Mouse (Mus musculus): ENCODE measurements around the gene Rufy3. TPM values are rescaled to one million over a fixed set of nuclear protein-coding genes. Genes with fewer than 3 reads are reported as not detected.

The Rufy3 gene
- polyA plus RNA-seq, 1 experiment from 2014 or later, result 20.9 TPM

DNA sequence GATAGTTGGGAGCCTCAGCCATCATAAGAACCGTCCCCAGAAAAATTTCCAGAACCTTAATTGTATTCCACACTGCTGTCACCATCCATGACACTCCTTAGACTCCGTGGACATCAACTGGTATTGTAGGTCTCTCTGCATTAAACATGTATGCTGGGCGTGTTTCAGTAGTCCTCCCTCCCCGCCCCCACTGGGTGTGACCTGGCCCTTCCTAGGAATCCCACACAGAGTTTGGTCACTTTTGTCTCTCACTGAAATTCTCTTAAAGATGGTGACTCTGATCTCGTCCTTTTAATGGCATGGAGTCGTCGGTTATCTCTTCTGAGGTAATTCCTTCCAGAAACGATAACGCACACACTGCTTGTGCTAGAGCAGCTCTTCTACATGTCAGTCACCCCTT lies 118.9 kb downstream of the Rufy3 start:
- WGBS, result 71% methylated on average over 9 of the region's 9 CpGs
- H3K4me1 ChIP-seq (replicated peaks), result no peaks in the 10 kb centered on the region
- H3K27me3 ChIP-seq (replicated peaks), result no peaks in the 10 kb centered on the region
- H3K9ac ChIP-seq, result no peak overlapping the region
- no peak for ATAC-seq
- H3K27ac ChIP-seq, result no peak overlapping the region
- no peaks in the 10 kb centered on the region for H3K36me3 ChIP-seq
- H3K4me2 ChIP-seq (replicated peaks), result no peak overlapping the region
- H3K9me3 ChIP-seq, result no peaks in the 10 kb centered on the region
- no peak overlapping the region for H3K4me3 ChIP-seq (replicated peaks)

DNA sequence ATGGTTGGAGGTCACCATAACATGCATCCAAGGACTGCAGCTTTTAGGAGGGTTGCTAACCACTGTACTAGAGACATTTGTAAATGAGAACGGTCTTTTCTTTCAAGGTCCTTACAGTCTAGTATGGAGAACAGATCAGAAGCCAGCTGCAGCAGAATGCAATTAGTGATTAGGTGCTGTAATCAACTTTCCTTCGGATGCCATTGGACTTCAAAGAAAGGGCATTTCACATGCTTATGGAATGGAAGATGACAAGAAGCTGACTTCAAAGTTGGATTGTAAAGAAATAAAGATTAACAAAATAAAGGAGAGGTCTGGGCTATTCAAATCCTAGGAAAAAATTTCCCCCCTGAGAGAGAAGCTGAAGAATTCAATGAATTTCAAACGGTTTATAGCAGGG lies 119.4 kb downstream of the Rufy3 start:
- Histone ChIP-seq H3K4me1 (replicated peaks) (no peaks in the 10 kb centered on the region), H3K27me3 (replicated peaks) (no peaks in the 10 kb centered on the region), H3K4me2 (replicated peaks) (no peak overlapping the region), H3K4me3 (replicated peaks) (no peak overlapping the region), H3K9me3 (no peaks in the 10 kb centered on the region), H3K9ac (no peak overlapping the region), H3K36me3 (no peaks in the 10 kb centered on the region), H3K27ac (no peak overlapping the region)
- no peak for ATAC-seq
- 7% methylated on average over 3 of the region's 3 CpGs for WGBS

DNA sequence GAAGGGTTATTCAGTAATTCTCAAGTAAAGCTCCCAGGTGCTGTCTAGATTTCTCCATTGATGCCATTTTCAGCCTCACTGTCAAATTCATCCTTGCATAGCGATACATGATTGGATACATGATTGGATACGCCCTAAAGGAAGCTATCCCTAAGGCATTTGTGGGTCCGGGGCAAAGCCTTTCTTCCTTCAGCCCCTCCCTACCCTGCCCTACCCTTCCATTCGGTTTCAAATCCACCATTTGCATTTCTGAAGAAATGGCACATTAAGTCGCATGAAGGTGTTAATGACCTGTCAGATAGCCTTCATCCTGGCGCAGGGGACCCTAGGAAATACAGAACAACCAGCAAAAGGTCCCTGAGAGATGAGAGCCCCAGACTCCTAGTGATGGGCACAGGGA lies 120.5 kb downstream of the Rufy3 start:
- 20% methylated on average over 6 of the region's 6 CpGs for WGBS
- Histone ChIP-seq H3K27me3 (replicated peaks) (no peaks in the 10 kb centered on the region), H3K4me1 (replicated peaks) (no peaks in the 10 kb centered on the region), H3K4me2 (replicated peaks) (no peak overlapping the region), H3K36me3 (no peaks in the 10 kb centered on the region), H3K4me3 (replicated peaks) (no peak overlapping the region), H3K27ac (no peak overlapping the region), H3K9me3 (no peaks in the 10 kb centered on the region), H3K9ac (no peak overlapping the region)
- no peak for ATAC-seq

DNA sequence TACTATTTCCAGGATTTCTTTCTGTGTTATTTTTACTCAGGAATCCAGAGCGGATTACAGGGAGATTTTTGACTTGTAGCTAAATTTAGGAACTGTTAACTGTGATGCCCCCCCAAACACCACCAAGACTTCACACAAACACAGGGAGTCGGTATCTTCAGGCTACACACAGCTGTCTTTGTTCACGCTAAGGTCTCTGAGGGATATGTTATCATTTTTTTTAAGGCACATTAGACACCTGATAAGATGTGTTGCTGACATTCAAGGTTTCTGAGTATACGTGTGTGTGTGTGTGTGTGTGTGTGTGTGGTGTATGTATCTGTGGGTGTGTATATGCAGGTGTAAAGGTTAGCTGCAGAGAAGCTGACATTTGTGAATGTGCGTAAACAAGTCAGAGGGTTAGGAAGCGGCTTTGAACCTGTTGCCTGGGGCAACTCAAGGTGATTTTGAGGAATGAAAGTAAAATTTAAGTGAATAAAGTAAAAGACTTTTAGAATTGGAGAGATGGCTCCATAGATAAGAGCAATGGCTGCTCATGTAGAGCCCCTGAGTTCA lies 121.0 kb downstream of the Rufy3 start:
- Histone ChIP-seq H3K4me1 (replicated peaks) (0 out of 2 replicates have a peak, but pooled peaks cover 3% of the 10 kb centered on the region), H3K27me3 (replicated peaks) (no peaks in the 10 kb centered on the region), H3K4me2 (replicated peaks) (no peak overlapping the region), H3K9me3 (no peaks in the 10 kb centered on the region), H3K36me3 (no peaks in the 10 kb centered on the region), H3K4me3 (replicated peaks) (no peak overlapping the region), H3K9ac (no peak overlapping the region), H3K27ac (no peak overlapping the region)
- ATAC-seq, result no peak
- 57% methylated on average over 6 of the region's 6 CpGs for WGBS

DNA sequence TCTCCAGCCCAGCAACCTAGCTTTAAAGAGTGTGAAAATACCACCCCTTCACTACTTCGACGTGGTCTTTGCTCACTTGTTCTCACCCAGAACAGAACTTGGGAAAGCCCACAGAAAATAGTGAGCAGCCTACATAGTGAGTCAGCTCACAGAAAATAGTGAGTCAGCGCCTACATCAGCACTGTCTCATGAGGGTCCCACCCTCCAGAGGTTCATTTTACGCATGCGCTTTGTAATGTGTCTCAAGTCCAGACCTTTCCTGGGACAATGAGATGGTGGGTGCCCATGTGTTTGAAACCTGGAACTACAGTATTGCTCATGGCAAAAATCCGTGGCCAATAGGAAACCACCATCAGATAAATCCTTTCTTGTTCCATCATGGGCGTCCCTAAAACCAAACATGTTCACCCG lies 123.2 kb downstream of the Rufy3 start:
- ATAC-seq, result no peak
- H3K4me3 ChIP-seq (replicated peaks), result no peak overlapping the region
- H3K9me3 ChIP-seq, result no peaks in the 10 kb centered on the region
- H3K4me1 ChIP-seq (replicated peaks), result 0 out of 2 replicates have a peak, but pooled peaks cover 3% of the 10 kb centered on the region
- H3K4me2 ChIP-seq (replicated peaks), result no peak overlapping the region
- H3K9ac ChIP-seq, result no peak overlapping the region
- no peaks in the 10 kb centered on the region for H3K27me3 ChIP-seq (replicated peaks)
- 83% methylated on average over 8 of the region's 8 CpGs for WGBS
- H3K36me3 ChIP-seq, result no peaks in the 10 kb centered on the region
- no peak overlapping the region for H3K27ac ChIP-seq

DNA sequence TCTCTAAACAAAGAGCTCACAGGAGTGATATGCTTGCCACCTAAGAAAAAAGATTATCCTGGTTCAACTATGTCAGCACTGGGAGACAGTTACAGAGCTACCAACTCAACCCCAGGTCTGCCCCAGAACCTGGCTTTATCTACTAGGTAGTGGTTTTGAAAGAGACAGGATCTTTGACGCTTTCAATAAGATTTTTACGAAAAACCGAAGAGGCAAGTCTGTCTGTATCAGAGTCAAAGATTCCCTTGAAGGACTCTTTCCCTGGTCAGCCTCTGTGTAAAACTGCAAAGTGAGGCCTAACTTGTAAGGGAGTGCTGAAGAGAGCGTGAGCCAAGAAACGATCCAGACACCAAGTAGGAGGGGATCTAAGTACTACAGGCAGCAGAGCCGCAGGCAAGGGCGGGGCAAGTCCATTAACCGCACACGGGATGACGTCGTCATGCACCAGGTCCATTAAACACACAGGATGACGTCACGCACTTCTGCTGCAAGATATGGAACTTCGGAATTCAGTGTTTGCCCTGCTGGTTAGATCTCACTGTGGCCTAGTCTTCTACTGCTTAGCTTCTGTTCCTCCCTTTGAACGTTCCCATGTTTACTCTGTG lies 123.8 kb downstream of the Rufy3 start:
- ATAC-seq, result peak; percentile 53
- no peaks in the 10 kb centered on the region for H3K27me3 ChIP-seq (replicated peaks)
- H3K36me3 ChIP-seq, result no peaks in the 10 kb centered on the region
- H3K27ac ChIP-seq, result no peak overlapping the region
- no peaks in the 10 kb centered on the region for H3K9me3 ChIP-seq
- H3K4me2 ChIP-seq (replicated peaks), result no peak overlapping the region
- 57% methylated on average over 15 of the region's 15 CpGs for WGBS
- H3K9ac ChIP-seq, result no peak overlapping the region
- H3K4me3 ChIP-seq (replicated peaks), result no peak overlapping the region
- H3K4me1 ChIP-seq (replicated peaks), result 0 out of 2 replicates have a peak, but pooled peaks cover 3% of the 10 kb centered on the region

DNA sequence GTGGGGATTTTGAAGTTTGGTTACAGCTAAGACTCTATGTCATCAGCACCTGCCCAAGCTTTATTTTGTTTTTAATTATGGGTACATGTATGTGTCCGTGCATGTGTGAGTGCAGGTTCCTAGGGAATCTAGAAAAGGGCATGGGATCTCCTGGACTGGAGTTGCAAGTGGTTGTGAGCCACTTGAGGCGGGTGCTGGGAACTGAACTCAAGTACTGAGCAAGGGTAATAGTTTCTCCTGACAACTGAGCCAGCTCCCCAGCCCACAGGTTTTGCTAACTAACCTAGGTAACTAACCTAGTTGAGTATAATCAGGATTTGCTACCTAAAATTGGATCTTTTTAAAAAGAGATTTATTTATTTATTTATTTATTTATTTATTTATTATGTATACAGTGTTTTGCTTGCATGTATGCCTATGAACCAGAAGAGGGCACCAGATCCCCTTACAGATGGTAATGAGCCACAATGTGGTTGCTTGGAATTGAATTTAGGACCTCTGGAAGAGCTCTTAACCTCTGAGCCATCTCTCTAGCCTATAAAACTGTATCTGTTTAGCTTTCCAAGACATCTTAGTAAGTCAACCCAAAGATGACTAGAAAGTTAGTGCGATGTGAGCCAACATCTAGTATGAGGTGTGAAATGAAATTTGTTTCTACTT lies 124.6 kb downstream of the Rufy3 start:
- H3K9me3 ChIP-seq, result no peaks in the 10 kb centered on the region
- no peak overlapping the region for H3K27ac ChIP-seq
- no peaks in the 10 kb centered on the region for H3K27me3 ChIP-seq (replicated peaks)
- H3K36me3 ChIP-seq, result no peaks in the 10 kb centered on the region
- WGBS, result 79% methylated on average over 3 of the region's 3 CpGs
- H3K4me1 ChIP-seq (replicated peaks), result 0 out of 2 replicates have a peak, but pooled peaks cover 3% of the 10 kb centered on the region
- H3K9ac ChIP-seq, result no peak overlapping the region
- no peak overlapping the region for H3K4me3 ChIP-seq (replicated peaks)
- peak; percentile 8; the same call in 1 of the 2 replicates for ATAC-seq
- H3K4me2 ChIP-seq (replicated peaks), result no peak overlapping the region

DNA sequence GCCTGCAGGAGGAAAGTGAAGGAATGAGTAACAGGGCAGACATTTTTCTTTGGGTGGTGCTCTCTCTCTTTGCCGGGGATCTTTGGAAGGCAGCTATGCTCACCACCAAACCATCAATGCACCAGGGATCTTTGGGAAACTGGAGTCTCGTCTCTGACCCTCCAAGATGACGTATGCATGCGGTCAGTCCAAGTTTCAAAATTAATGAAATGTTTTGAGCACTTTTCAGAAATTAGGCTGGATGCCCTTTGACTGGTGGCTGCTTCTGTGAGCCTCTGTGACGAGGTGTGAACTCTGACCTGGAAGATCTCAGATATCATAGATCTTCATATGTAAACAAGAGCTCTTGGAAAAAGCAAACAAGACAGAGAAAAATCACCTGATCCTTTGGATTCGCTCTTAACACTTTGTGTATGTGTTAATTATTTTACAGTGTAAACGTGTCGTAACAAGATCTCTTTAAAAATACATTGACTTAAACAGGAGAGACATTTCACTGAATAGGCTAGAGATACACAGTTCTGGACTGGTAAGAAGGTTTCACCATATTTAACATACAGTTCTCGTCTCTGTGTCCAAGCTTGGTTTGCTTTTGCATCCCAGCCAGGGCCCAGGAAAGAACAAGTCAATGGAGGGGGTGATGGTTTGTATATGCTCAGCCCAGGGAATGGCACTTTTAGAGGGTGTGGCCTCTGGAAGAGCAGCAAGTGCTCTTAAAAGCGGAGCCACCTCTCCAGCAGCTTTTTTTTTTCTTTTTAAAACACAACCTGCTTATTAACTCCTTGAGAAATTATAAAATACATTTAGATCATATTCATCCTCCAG lies 126.1 kb downstream of the Rufy3 start:
- ATAC-seq, result 0 out of 2 replicates have a peak, but pooled peaks have one; percentile 14
- Histone ChIP-seq H3K4me3 (replicated peaks) (no peak overlapping the region), H3K4me2 (replicated peaks) (no peak overlapping the region), H3K9me3 (no peaks in the 10 kb centered on the region), H3K9ac (no peak overlapping the region), H3K27me3 (replicated peaks) (no peaks in the 10 kb centered on the region), H3K27ac (no peak overlapping the region), H3K36me3 (no peaks in the 10 kb centered on the region), H3K4me1 (replicated peaks) (0 out of 2 replicates have a peak, but pooled peaks cover 3% of the 10 kb centered on the region)
- WGBS, result 29% methylated on average over 10 of the region's 10 CpGs

DNA sequence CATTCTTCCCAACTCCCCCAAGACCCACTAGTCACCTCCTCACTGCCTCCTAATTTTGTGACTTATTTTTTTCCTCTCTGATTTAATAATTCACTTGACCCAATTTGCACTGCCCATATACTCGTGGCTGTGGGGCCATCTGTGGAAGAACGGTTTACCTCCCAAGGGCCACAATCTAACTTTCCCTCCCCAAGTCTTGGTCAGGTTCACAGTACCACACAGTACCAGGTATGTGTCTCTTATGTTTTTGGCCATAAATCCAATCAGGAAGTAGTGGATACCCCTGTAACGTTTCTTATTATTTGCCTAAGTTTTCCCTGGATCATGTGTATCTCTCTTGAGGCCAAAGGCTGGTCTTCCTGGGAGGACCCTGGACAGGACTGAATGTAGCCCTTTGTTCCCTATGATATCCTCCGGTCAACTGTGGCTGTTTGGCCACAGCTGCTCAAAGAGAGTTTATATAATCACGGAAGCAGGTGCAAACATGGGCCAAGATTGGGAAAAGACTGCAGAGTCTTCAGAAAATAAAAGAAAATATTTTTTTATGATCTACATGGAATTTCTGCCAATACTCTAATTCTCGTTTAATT lies 126.8 kb downstream of the Rufy3 start:
- 53% methylated on average over 6 of the region's 6 CpGs for WGBS
- no peak overlapping the region for H3K4me2 ChIP-seq (replicated peaks)
- H3K4me1 ChIP-seq (replicated peaks), result 0 out of 2 replicates have a peak, but pooled peaks cover 3% of the 10 kb centered on the region
- H3K9me3 ChIP-seq, result no peaks in the 10 kb centered on the region
- H3K27ac ChIP-seq, result no peak overlapping the region
- no peaks in the 10 kb centered on the region for H3K27me3 ChIP-seq (replicated peaks)
- H3K9ac ChIP-seq, result no peak overlapping the region
- no peak for ATAC-seq
- no peak overlapping the region for H3K4me3 ChIP-seq (replicated peaks)
- no peaks in the 10 kb centered on the region for H3K36me3 ChIP-seq

DNA sequence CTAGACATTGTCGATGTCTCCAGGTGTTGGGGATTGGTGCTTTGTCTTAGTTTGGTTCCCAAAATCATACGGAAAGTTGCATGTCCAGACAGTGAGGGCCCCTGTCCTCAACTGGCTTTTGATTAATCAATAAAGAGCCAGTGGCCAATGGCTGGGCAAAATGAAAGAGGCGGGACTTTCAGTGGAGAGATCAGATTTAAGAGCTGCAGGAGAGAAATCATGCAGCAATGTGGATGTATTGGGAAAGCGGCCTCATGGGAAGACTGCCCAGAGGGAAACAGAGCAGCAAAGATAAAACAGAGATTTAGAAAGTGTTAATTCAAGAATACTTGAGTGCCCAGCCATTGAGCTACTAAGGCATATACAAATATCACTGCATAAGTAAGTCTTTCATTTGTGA lies 127.7 kb downstream of the Rufy3 start:
- 94% methylated on average over 4 of the region's 4 CpGs for WGBS
- H3K4me3 ChIP-seq (replicated peaks), result no peak overlapping the region
- H3K27me3 ChIP-seq (replicated peaks), result no peaks in the 10 kb centered on the region
- ATAC-seq, result no peak
- no peak overlapping the region for H3K9ac ChIP-seq
- 0 out of 2 replicates have a peak, but pooled peaks cover 3% of the 10 kb centered on the region for H3K4me1 ChIP-seq (replicated peaks)
- H3K4me2 ChIP-seq (replicated peaks), result no peak overlapping the region
- H3K36me3 ChIP-seq, result no peaks in the 10 kb centered on the region
- H3K9me3 ChIP-seq, result no peaks in the 10 kb centered on the region
- no peak overlapping the region for H3K27ac ChIP-seq

DNA sequence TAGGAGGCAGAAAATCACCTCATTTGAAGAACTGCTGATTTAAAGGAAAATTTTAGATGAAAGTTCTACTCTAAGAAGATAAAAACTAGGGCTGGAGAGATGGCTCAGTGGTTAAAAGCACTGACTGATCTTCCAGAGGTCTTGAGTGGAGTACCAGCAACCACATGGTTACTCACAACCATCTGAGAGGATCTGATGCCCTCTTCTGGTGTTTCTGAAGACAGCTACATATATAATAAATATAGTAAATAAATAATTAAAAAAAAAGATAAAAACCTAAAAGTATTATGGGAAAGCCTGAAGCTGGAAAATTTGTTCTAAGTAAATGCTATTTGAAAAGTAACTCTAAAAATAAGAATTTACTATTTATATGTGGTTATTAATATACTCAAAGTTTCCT lies 128.2 kb downstream of the Rufy3 start:
- no peak for ATAC-seq
- H3K4me1 ChIP-seq (replicated peaks), result 0 out of 2 replicates have a peak, but pooled peaks cover 3% of the 10 kb centered on the region
- no peak overlapping the region for H3K27ac ChIP-seq
- H3K36me3 ChIP-seq, result no peaks in the 10 kb centered on the region
- no peaks in the 10 kb centered on the region for H3K9me3 ChIP-seq
- no peak overlapping the region for H3K9ac ChIP-seq
- H3K4me3 ChIP-seq (replicated peaks), result no peak overlapping the region
- H3K27me3 ChIP-seq (replicated peaks), result no peaks in the 10 kb centered on the region
- no peak overlapping the region for H3K4me2 ChIP-seq (replicated peaks)

DNA sequence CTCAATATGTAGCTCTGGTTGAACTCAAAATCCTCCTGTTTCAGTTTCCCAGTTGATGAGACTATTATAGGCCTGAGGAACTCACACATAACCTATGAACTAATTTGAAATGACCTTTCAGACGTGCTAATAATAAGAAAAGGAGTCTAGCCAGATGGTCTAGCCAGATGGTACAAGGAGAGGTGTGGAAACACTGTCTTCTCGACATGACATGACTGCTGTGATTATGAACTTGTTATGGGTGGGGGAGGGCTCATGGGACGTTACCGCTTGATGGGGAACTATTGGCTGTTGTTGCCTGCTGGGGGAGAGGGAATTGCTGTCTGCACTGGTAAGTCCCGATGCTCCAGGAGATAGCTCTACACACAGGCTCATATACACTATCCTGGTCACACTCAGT lies 132.5 kb downstream of the Rufy3 start:
- 82% methylated on average over 5 of the region's 5 CpGs for WGBS
- Histone ChIP-seq H3K4me1 (replicated peaks) (no peaks in the 10 kb centered on the region), H3K9me3 (no peaks in the 10 kb centered on the region), H3K36me3 (no peaks in the 10 kb centered on the region), H3K27me3 (replicated peaks) (no peaks in the 10 kb centered on the region), H3K4me3 (replicated peaks) (no peak overlapping the region), H3K27ac (no peak overlapping the region), H3K4me2 (replicated peaks) (no peak overlapping the region), H3K9ac (no peak overlapping the region)
- ATAC-seq, result no peak

Data from intestine, embryonic 15.5 days (tissue).